Mouse (Mus musculus) midbrain, embryonic 16.5 days (tissue): ENCODE measurements around the gene Notum. TPM values are rescaled to one million over a fixed set of nuclear protein-coding genes. Genes with fewer than 3 reads are reported as not detected.
A peak's percentile ranks its signal among the peaks of the same experiment; 100 is the strongest.

Experiments
- ATAC-seq: fragments of 200-750 bp; cut with Nextera tagmentation; 2 replicates; pipeline ENCODE4 v1.8.0; 2017; ENCODE audit warnings: moderate TSS enrichment
- H3K27ac ChIP-seq: fragments of 300-500 bp; sonication (generic); 2 replicates; pipeline ENCODE4 v1.5.1; 2014; ENCODE audit warnings: mild to moderate bottlenecking, low read length, mixed read lengths
- H3K27me3 ChIP-seq: fragments of 300-500 bp; sonication (generic); 2 replicates; pipeline ENCODE4 v1.6.1; 2014; ENCODE audit warnings: low read depth, low read length, mixed read lengths; ENCODE audit not compliant: control insufficient read depth, insufficient read depth
- H3K36me3 ChIP-seq: fragments of 300-500 bp; sonication (generic); 2 replicates; pipeline ENCODE4 v1.6.1; 2014; ENCODE audit warnings: mild to moderate bottlenecking, low read length, moderate library complexity, mixed read lengths; ENCODE audit not compliant: control insufficient read depth, insufficient read depth
- H3K4me1 ChIP-seq: fragments of 300-500 bp; sonication (generic); 2 replicates; pipeline ENCODE4 v1.6.1; 2014; ENCODE audit warnings: mild to moderate bottlenecking, low read length, mixed read lengths; ENCODE audit not compliant: control insufficient read depth, insufficient read depth
- H3K4me2 ChIP-seq: fragments of 300-500 bp; sonication (generic); 2 replicates; pipeline ENCODE4 v1.6.1; 2014; ENCODE audit warnings: mild to moderate bottlenecking, low read length, mixed read lengths
- H3K4me3 ChIP-seq: fragments of 300-500 bp; sonication (generic); 2 replicates; pipeline ENCODE4 v1.5.1; 2014; ENCODE audit warnings: low read depth, mild to moderate bottlenecking, low read length, moderate library complexity, mixed read lengths
- H3K9ac ChIP-seq: fragments of 300-500 bp; sonication (generic); 2 replicates; pipeline ENCODE4 v1.6.1; 2014; ENCODE audit warnings: low read depth, low read length, mixed read lengths
- H3K9me3 ChIP-seq: fragments of 300-500 bp; sonication (generic); replicated peaks from 2 replicates; pipeline ENCODE4 v1.6.1; 2014; ENCODE audit warnings: mild to moderate bottlenecking, low read length, mixed read lengths; ENCODE audit not compliant: control insufficient read depth, poor library complexity, severe bottlenecking
- WGBS: fragments of 180-500 bp; shearing (Covaris S2); extraction: QIAGEN DNeasy Blood & Tissue Kit; methylation state at CpG from one replicate; pipeline ENCODE4 v1.1.7; 2014; 5-methylcytosine and 5-hydroxymethylcytosine counted together
- microRNA-seq: library from miRNA; unstranded; fragments of <30 nt; microRNA quantifications from one replicate; pipeline ENCODE4, GENCODE M21; 2017
- polyA plus RNA-seq: library from polyadenylated mRNA; unstranded; fragments of >200 nt; fragmentation: Nextera tagmentation; extraction: Ambion mirVana; gene quantifications from 2 replicates; pipeline ENCODE4 v1.2.1, GENCODE M21; 2015

Gene Notum
- polyA plus RNA-seq, 1 experiment from 2014 or later, result 1.9 TPM

- H3K36me3 ChIP-seq, result peaks cover 31% of the 10 kb centered on the region; the same call in 1 of the 2 replicates
- H3K9me3 ChIP-seq, result no peaks in the 10 kb centered on the region
- 0 out of 2 replicates have a peak, but pooled peaks have one; percentile 36 for ATAC-seq
- no peak overlapping the region for H3K27ac ChIP-seq
- H3K27me3 ChIP-seq, result no peaks in the 10 kb centered on the region; the same call in 1 of the 2 replicates
- peak overlapping the region; percentile 38; the same call in 1 of the 2 replicates for H3K9ac ChIP-seq
- no peak overlapping the region for H3K4me2 ChIP-seq
- WGBS, result 44% methylated on average over 7 of the region's 8 CpGs
- peaks cover 6% of the 10 kb centered on the region; the same call in 1 of the 2 replicates for H3K4me1 ChIP-seq
- H3K4me3 ChIP-seq, result no peak overlapping the region
These were observed 51.7 kb downstream of the Notum start for GRCm38 (mm10) chr11:120609250-120609649.

GRCm38 (mm10) chr11:120608241-120609034 lies 52.5 kb downstream of the Notum start, which contains the start of gene Npb:
Gene Npb (plus strand): TSS chr11:120608477.
- Histone ChIP-seq H3K4me2 (peak within 1 kb of the TSS; percentile 30; the same call in 1 of the 2 replicates), H3K9me3 (no peaks in the 10 kb centered on the region), H3K4me1 (peaks cover 6% of the 10 kb centered on the region; the same call in 1 of the 2 replicates), H3K36me3 (peaks cover 30% of the 10 kb centered on the region; the same call in 1 of the 2 replicates), H3K27me3 (no peaks in the 10 kb centered on the region; the same call in 1 of the 2 replicates), H3K4me3 (0 out of 2 replicates have a peak within 1 kb of the TSS, but pooled peaks have one; percentile 5), H3K27ac (no peak within 1 kb of the TSS), H3K9ac (peak within 1 kb of the TSS; percentile 38; the same call in 1 of the 2 replicates)
- WGBS, result 7% methylated on average over 45 of the region's 45 CpGs
- no peak for ATAC-seq

GRCm38 (mm10) chr11:120606764-120607163 lies 54.2 kb downstream of the Notum start:
- 84% methylated on average over 4 of the region's 4 CpGs for WGBS
- ATAC-seq, result no peak
- Histone ChIP-seq H3K9me3 (no peaks in the 10 kb centered on the region), H3K4me1 (peaks cover 6% of the 10 kb centered on the region; the same call in 1 of the 2 replicates), H3K27me3 (no peaks in the 10 kb centered on the region; the same call in 1 of the 2 replicates), H3K27ac (no peak overlapping the region), H3K9ac (no peak overlapping the region), H3K4me3 (no peak overlapping the region), H3K4me2 (no peak overlapping the region), H3K36me3 (peaks cover 22% of the 10 kb centered on the region; the same call in 1 of the 2 replicates)

- Histone ChIP-seq H3K4me2 (no peak overlapping the region), H3K9ac (no peak overlapping the region), H3K9me3 (no peaks in the 10 kb centered on the region), H3K36me3 (peaks cover 17% of the 10 kb centered on the region), H3K4me3 (no peak overlapping the region), H3K27ac (no peak overlapping the region), H3K27me3 (no peaks in the 10 kb centered on the region; the same call in 1 of the 2 replicates), H3K4me1 (peaks cover 6% of the 10 kb centered on the region; the same call in 1 of the 2 replicates)
- no peak for ATAC-seq
- 88% methylated on average over 7 of the region's 7 CpGs for WGBS
These were observed 55.3 kb downstream of the Notum start for GRCm38 (mm10) chr11:120605667-120606066.

Small RNA genes lying within 50 kb of the gene (microRNA-seq; reads per million reads assigned to microRNA genes)
- gene Mir6936, result 1.6 reads per million

Other genes starting within 250 kb of the Notum start
- 28.7 and 30.4 TPM in 2 replicates for gene Nploc4, start 223.5 kb downstream of the Notum start, polyA plus RNA-seq
- not detected in 2 replicates for gene Tspan10, start 218.5 kb downstream of the Notum start, polyA plus RNA-seq
- 0.34 and 0.36 TPM in 2 replicates for gene Pde6g, start 207.7 kb downstream of the Notum start, polyA plus RNA-seq
- gene Oxld1, start 203.1 kb downstream of the Notum start, polyA plus RNA-seq, result 10.9 and 11.7 TPM in 2 replicates
- 25.4 and 28.2 TPM in 2 replicates for gene Ccdc137, start 203.1 kb downstream of the Notum start, polyA plus RNA-seq
- 51.5 and 58.7 TPM in 2 replicates for gene Arl16, start 193.6 kb downstream of the Notum start, polyA plus RNA-seq
- 118 and 130 TPM in 2 replicates for gene Mrpl12, start 176.6 kb downstream of the Notum start, polyA plus RNA-seq
- gene Slc25a10, start 169.3 kb downstream of the Notum start, polyA plus RNA-seq, result 23.1 and 24.8 TPM in 2 replicates
- 0.13 and 0.31 TPM in 2 replicates for gene Gcgr, start 130.5 kb downstream of the Notum start, polyA plus RNA-seq
- gene Mcrip1, start 111.4 kb downstream of the Notum start, polyA plus RNA-seq, result 232 and 233 TPM in 2 replicates
- not detected in 2 replicates for gene Ppp1r27, start 110.0 kb downstream of the Notum start, polyA plus RNA-seq
- gene P4hb, start 87.9 kb downstream of the Notum start, polyA plus RNA-seq, result 233 and 257 TPM in 2 replicates
- gene Arhgdia, start 79.6 kb downstream of the Notum start, polyA plus RNA-seq, result 439 and 443 TPM in 2 replicates
- 194 and 223 TPM in 2 replicates for gene Alyref, start 62.8 kb downstream of the Notum start, polyA plus RNA-seq
- 189 and 196 TPM in 2 replicates for gene Anapc11, start 62.8 kb downstream of the Notum start, polyA plus RNA-seq
- gene Npb, start 52.7 kb downstream of the Notum start, polyA plus RNA-seq, result not detected in 2 replicates
- 218 and 239 TPM in 2 replicates for gene Pcyt2, start 43.2 kb downstream of the Notum start, polyA plus RNA-seq
- gene Sirt7, start 35.9 kb downstream of the Notum start, polyA plus RNA-seq, result 39.3 and 46.2 TPM in 2 replicates
- 37.5 and 39.1 TPM in 2 replicates for gene Mafg, start 27.6 kb downstream of the Notum start, polyA plus RNA-seq
- 18.1 TPM in 2 replicates for gene Pycr1, start 17.4 kb downstream of the Notum start, polyA plus RNA-seq
- gene Myadml2, start 13.0 kb downstream of the Notum start, polyA plus RNA-seq, result 1.1 TPM in 2 replicates
- 144 and 145 TPM in 2 replicates for gene Aspscr1, start 11.8 kb upstream of the Notum start, polyA plus RNA-seq
- gene Cenpx, start 52.6 kb upstream of the Notum start, polyA plus RNA-seq, result 88.8 and 92.2 TPM in 2 replicates
- 86.6 and 87.9 TPM in 2 replicates for gene Lrrc45, start 52.8 kb upstream of the Notum start, polyA plus RNA-seq
- 624 and 719 TPM in 2 replicates for gene Rac3, start 60.3 kb upstream of the Notum start, polyA plus RNA-seq
- gene Dcxr, start 66.1 kb upstream of the Notum start, polyA plus RNA-seq, result 5.8 and 7.0 TPM in 2 replicates
- 0.87 and 1.6 TPM in 2 replicates for gene Cbr2, start 70.9 kb upstream of the Notum start, polyA plus RNA-seq
- 1.3 and 2.8 TPM in 2 replicates for gene Hmga1b, start 101.6 kb upstream of the Notum start, polyA plus RNA-seq
- gene Rfng, start 123.0 kb upstream of the Notum start, polyA plus RNA-seq, result 133 and 145 TPM in 2 replicates
- gene Gps1, start 123.1 kb upstream of the Notum start, polyA plus RNA-seq, result 270 and 288 TPM in 2 replicates
- 38.1 and 42.2 TPM in 2 replicates for gene Dus1l, start 135.2 kb upstream of the Notum start, polyA plus RNA-seq
- 102 and 108 TPM in 2 replicates for gene Fasn, start 163.4 kb upstream of the Notum start, polyA plus RNA-seq